Mouse (Mus musculus) activated CD4-positive, CD25-positive, alpha-beta regulatory T cell, adult 4 months (primary cell): ENCODE results near the gene Bglap3. TPM values are rescaled to one million over a fixed set of nuclear protein-coding genes. Genes with fewer than 3 reads are reported as not detected.
A peak's percentile ranks its signal among the peaks of the same experiment; 100 is the strongest.

Source experiments
- ATAC-seq: one replicate; pipeline ENCODE4 v1.8.0; 2017
- polyA plus RNA-seq, 2 experiments: library from polyadenylated mRNA; unstranded; fragments of 100-300 nt; shearing (Covaris generic); gene quantifications; one replicate each; pipeline ENCODE4 v1.2.1; 2017

The Bglap3 gene
- polyA plus RNA-seq, 2 experiments from 2014 or later: not detected

GRCm38 (mm10) chr3:88334902-88335435 is 37.6 kb downstream of the Bglap3 start:
- ATAC-seq: no peak

DNA sequence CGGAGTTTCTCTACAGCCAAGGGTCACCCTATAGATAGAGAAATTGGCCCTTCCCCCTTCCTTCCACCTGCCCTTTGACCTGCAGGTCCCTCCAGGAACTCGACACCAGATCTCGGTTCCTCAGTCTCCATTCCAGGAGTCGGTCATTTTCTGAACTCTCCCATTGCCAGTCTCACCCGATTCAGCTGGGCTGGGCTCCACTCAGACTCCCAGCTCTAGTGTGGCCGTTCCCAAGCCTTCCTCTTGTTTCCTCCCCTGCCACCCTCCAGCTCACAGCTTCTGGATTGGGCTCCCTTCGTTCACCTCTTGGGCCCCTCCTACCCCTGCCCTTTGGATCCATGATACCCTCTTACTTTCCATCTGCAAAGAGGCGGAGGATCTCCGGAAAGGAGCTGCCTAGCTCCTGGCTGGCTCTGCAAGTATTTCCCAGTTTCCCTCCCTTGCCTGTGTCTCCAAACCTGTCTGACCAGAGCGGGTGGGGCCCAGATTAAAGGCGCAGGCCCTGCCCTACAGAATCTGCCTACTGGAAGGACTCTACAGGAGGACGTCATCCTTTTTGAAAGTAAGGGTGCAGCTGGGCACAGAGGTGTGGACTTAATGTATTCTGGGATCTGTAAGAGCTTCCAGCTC is 38.4 kb downstream of the Bglap3 start:
- ATAC-seq: no peak

DNA sequence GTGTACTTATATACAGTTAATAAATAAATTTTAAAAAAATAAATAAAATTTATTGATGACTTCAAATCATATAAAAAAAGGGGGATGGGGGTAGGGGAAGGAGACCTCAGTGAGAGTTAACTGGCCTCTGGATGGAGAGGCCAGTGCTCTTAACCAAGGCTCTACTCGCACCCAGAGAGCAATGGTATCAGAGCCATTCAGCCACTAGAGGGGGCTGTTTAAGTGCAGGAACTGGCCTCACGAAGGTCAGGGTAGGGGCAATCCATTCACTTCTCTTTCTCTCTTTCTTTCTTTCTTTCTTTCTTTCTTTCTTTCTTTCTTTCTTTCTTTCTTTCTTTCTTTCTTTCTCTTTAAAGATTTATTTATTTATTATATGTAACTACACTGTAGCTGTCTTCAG is 41.3 kb downstream of the Bglap3 start:
- no peak for ATAC-seq

DNA sequence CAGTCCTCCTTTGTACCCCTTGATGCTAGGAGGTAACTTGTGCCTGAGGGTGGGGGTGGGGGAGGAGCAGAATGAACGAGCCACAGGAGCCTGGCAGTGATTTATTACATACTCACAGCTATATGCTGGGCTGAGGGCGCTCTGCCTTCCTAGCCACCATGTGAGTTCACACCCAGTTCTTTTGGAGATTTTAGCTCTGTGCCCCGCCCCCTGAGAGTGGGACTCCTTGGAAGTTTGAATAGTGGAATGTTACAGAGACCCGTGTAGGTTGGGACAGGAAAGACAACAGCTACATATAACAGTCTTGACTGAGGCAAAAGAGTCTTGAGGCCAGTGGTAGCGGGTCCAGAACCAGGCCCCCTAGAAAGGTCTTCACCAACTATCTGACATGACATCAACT is 43.6 kb downstream of the Bglap3 start:
- ATAC-seq: no peak

DNA sequence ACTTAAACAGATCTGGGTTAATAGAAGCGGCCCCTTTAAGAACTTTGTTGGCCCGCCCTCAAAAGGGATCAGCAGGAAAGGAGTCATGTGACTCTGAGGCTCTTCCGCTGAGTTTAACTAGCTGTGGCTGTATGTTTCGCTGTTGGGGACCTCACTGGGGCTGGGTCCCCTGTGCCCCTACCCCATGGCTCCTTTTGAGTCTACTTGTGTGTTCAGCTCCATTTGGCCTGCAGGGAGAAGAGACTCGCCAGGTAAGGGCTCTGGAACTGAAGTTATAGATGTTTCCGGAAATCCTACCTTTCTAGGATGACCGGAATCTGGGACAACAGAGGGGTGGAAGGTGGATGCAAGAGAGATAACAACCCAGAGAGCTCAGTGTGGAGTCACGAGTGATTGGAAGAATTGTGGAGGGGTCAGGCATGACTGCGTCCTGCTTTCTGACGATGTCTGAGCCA is 47.6 kb downstream of the Bglap3 start, which contains the start of gene Glmp:
Glmp (plus strand) TSS at position 73 of the 455 bp plus-strand sequence.
- ATAC-seq: peak; percentile 88

Other genes starting within 250 kb of the Bglap3 start
- gene Mef2d, start 230.4 kb downstream of the Bglap3 start, polyA plus RNA-seq: 10 to 100 TPM; 24.3 to 24.5 TPM
- not detected for gene Rhbg, start 118.0 kb downstream of the Bglap3 start, polyA plus RNA-seq
- not detected for gene Gm38392, start 85.5 kb downstream of the Bglap3 start, polyA plus RNA-seq
- gene Tsacc, start 75.7 kb downstream of the Bglap3 start, polyA plus RNA-seq: 1 to 10 TPM; 2.7 to 7.4 TPM
- 100 to 1,000 TPM; 180 to 209 TPM for gene Cct3, start 75.6 kb downstream of the Bglap3 start, polyA plus RNA-seq
- gene Glmp, start 47.7 kb downstream of the Bglap3 start, polyA plus RNA-seq: 100 to 1,000 TPM; 356 to 375 TPM
- gene Tmem79, start 36.6 kb downstream of the Bglap3 start, polyA plus RNA-seq: 1 to 10 TPM in 1 of 2 experiments, under 1 TPM in 1; 0.78 to 1.3 TPM
- gene Smg5, start 36.5 kb downstream of the Bglap3 start, polyA plus RNA-seq: 10 to 100 TPM; 30.2 to 50.2 TPM
- gene Paqr6, start 8.2 kb downstream of the Bglap3 start, polyA plus RNA-seq: not detected
- gene Bglap2, start 6.0 kb upstream of the Bglap3 start, polyA plus RNA-seq: not detected
- not detected for gene Bglap, start 11.7 kb upstream of the Bglap3 start, polyA plus RNA-seq
- 10 to 100 TPM; 62.7 to 63.7 TPM for gene Pmf1, start 37.6 kb upstream of the Bglap3 start, polyA plus RNA-seq
- gene Slc25a44, start 52.4 kb upstream of the Bglap3 start, polyA plus RNA-seq: 10 to 100 TPM; 12.8 to 16.7 TPM
- 10 to 100 TPM; 31.5 to 44.8 TPM for gene Sema4a, start 88.4 kb upstream of the Bglap3 start, polyA plus RNA-seq
- gene Lmna, start 137.2 kb upstream of the Bglap3 start, polyA plus RNA-seq: 1 to 10 TPM; 4.6 to 6.4 TPM
- gene Mex3a, start 159.7 kb upstream of the Bglap3 start, polyA plus RNA-seq: under 1 TPM; 0.10 to 0.81 TPM
- not detected for gene Rab25, start 175.6 kb upstream of the Bglap3 start, polyA plus RNA-seq
- 100 to 1,000 TPM; 132 to 197 TPM for gene Lamtor2, start 180.3 kb upstream of the Bglap3 start, polyA plus RNA-seq
- gene Ubqln4, start 181.0 kb upstream of the Bglap3 start, polyA plus RNA-seq: 10 to 100 TPM; 10.9 to 14.0 TPM
- gene Ssr2, start 203.1 kb upstream of the Bglap3 start, polyA plus RNA-seq: 100 to 1,000 TPM; 163 to 193 TPM
- gene Arhgef2, start 233.2 kb upstream of the Bglap3 start, polyA plus RNA-seq: 10 to 100 TPM; 45.7 to 54.0 TPM